Comparison of ENCODE assay signal across 22 mouse cellular contexts in genomic region chr7:68907867-68908266, GRCm38 (mm10).
A peak's percentile ranks its signal among the peaks of the same experiment; 100 is the strongest.
DNase-seq lines count a peak whose midpoint lies in the region; ATAC-seq and TF ChIP-seq lines count a peak whose summit lies in the region.
"Had no signal": no experiment of that assay in that cellular context is flagged by ENCODE, and none has a peak within 500 bp of the region (broad histone marks: within the 10 kb centered on the region; RNA-seq: fewer than 3 reads in every experiment).

No protein-coding gene starts in this region.

- H3K4me2 ChIP-seq in forebrain, postnatal 0 days (ENCODE audit: low read depth), result no peak overlapping the region
- no peak overlapping the region for H3K4me2 ChIP-seq in midbrain, embryonic 14.5 days (ENCODE audit: low read length)
- H3K4me2 ChIP-seq in kidney, embryonic 14.5 days (replicated peaks; ENCODE audit: low read depth, low read length), result no peak overlapping the region
- H3K4me2 ChIP-seq: heart, embryonic 15.5 days; liver, embryonic 15.5 days had no signal

- TF ChIP-seq POLR2A in brain, embryonic 14.5 days (IDR thresholded peaks at IDR 0.05; ENCODE audit: borderline replicate concordance, extremely low read depth, insufficient read depth, insufficient read length, poor library complexity, severe bottlenecking), result no peak
- no peak for TF ChIP-seq POLR2A in thymus, adult 2 months (IDR thresholded peaks at IDR 0.05; ENCODE audit: control insufficient read depth, extremely low read depth, insufficient read depth, low read length, poor library complexity)

- H3K9ac ChIP-seq in forebrain, postnatal 0 days, result no peak overlapping the region
- H3K9ac ChIP-seq in midbrain, embryonic 14.5 days (replicated peaks; ENCODE audit: low read length), result no peak overlapping the region
- no peak overlapping the region for H3K9ac ChIP-seq in kidney, embryonic 14.5 days (ENCODE audit: low read depth, low read length)
- H3K9ac ChIP-seq: heart, embryonic 15.5 days; liver, embryonic 15.5 days had no signal

- 0 out of 2 replicates have a peak, but pooled peaks have one; percentile 7 for ATAC-seq in frontal cortex, adult (ENCODE audit: low TSS enrichment)
- ATAC-seq in forebrain, postnatal 0 days, result peak; percentile 47
- no peak for ATAC-seq in midbrain, embryonic 14.5 days (ENCODE audit: low FRiP score, low TSS enrichment)
- ATAC-seq in kidney, embryonic 14.5 days (ENCODE audit: low FRiP score, low TSS enrichment), result no peak

- H3K36me3 ChIP-seq in forebrain, postnatal 0 days (ENCODE audit: insufficient read depth), result no peaks in the 10 kb centered on the region
- H3K36me3 ChIP-seq in midbrain, embryonic 14.5 days (ENCODE audit: control insufficient read depth, insufficient read depth, low read length), result no peaks in the 10 kb centered on the region
- no peaks in the 10 kb centered on the region for H3K36me3 ChIP-seq in kidney, embryonic 14.5 days (ENCODE audit: control insufficient read depth, insufficient read depth, low read length)
- no peaks in the 10 kb centered on the region for H3K36me3 ChIP-seq in thymus, adult 2 months (ENCODE audit: control insufficient read depth, insufficient read depth, low read length)
- H3K36me3 ChIP-seq: embryonic facial prominence, embryonic 10.5 days; heart, embryonic 15.5 days; limb, embryonic 10.5 days; liver, embryonic 15.5 days had no signal

- H3K9me3 ChIP-seq in forebrain, postnatal 0 days (ENCODE audit: low read length), result no peaks in the 10 kb centered on the region
- no peaks in the 10 kb centered on the region for H3K9me3 ChIP-seq in midbrain, embryonic 14.5 days (ENCODE audit: control insufficient read depth, low read length)
- H3K9me3 ChIP-seq in kidney, embryonic 14.5 days (ENCODE audit: control insufficient read depth, low read length), result no peaks in the 10 kb centered on the region
- H3K9me3 ChIP-seq: embryonic facial prominence, embryonic 10.5 days; heart, embryonic 15.5 days; limb, embryonic 10.5 days; liver, embryonic 15.5 days had no signal

- no peak overlapping the region for H3K27ac ChIP-seq in forebrain, postnatal 0 days (ENCODE audit: low read depth, low read length)
- peak overlapping the region; percentile 60; the same call in 1 of the 2 replicates for H3K27ac ChIP-seq in midbrain, embryonic 14.5 days (replicated peaks; ENCODE audit: low read depth, low read length)
- no peak overlapping the region for H3K27ac ChIP-seq in kidney, embryonic 14.5 days (ENCODE audit: low read depth, low read length)
- no peak overlapping the region for H3K27ac ChIP-seq in thymus, adult 2 months (ENCODE audit: control insufficient read depth, insufficient read depth, low read length)
- H3K27ac ChIP-seq: embryonic facial prominence, embryonic 10.5 days; heart, embryonic 15.5 days; left cerebral cortex, adult 2 months; limb, embryonic 10.5 days; liver, embryonic 15.5 days; macrophage had no signal

- no peak for TF ChIP-seq CTCF in brain, embryonic 14.5 days (IDR thresholded peaks at IDR 0.05; ENCODE audit: borderline replicate concordance, extremely low read depth, insufficient read depth, insufficient read length)
- no peak for TF ChIP-seq CTCF in forebrain, postnatal 0 days (IDR thresholded peaks at IDR 0.05; ENCODE audit: low read depth)
- no peak for TF ChIP-seq CTCF in thymus, adult 2 months (IDR thresholded peaks at IDR 0.05; ENCODE audit: borderline replicate concordance, control insufficient read depth, extremely low read depth, insufficient read depth, low read length, poor library complexity)

- no peaks in the 10 kb centered on the region for H3K27me3 ChIP-seq in forebrain, postnatal 0 days (ENCODE audit: insufficient read depth, low read length)
- H3K27me3 ChIP-seq in midbrain, embryonic 14.5 days (ENCODE audit: control insufficient read depth, insufficient read depth, low read length), result no peaks in the 10 kb centered on the region
- no peaks in the 10 kb centered on the region for H3K27me3 ChIP-seq in kidney, embryonic 14.5 days (ENCODE audit: control insufficient read depth, insufficient read depth, low read length)
- H3K27me3 ChIP-seq in thymus, adult 2 months (ENCODE audit: control insufficient read depth, insufficient read depth, low read length), result no peaks in the 10 kb centered on the region
- H3K27me3 ChIP-seq: heart, embryonic 15.5 days; liver, embryonic 15.5 days had no signal

- H3K4me1 ChIP-seq in forebrain, postnatal 0 days (ENCODE audit: insufficient read depth), result 0 out of 2 replicates have a peak, but pooled peaks cover 3% of the 10 kb centered on the region
- H3K4me1 ChIP-seq in midbrain, embryonic 14.5 days (ENCODE audit: control insufficient read depth, insufficient read depth, low read length), result peaks cover 14% of the 10 kb centered on the region
- no peaks in the 10 kb centered on the region for H3K4me1 ChIP-seq in kidney, embryonic 14.5 days (ENCODE audit: control insufficient read depth, insufficient read depth, low read length)
- H3K4me1 ChIP-seq in thymus, adult 2 months (replicated peaks; ENCODE audit: control insufficient read depth, insufficient read depth, low read length), result no peaks in the 10 kb centered on the region
- H3K4me1 ChIP-seq: embryonic facial prominence, embryonic 10.5 days; heart, embryonic 15.5 days; limb, embryonic 10.5 days; liver, embryonic 15.5 days had no signal

- WGBS in forebrain, postnatal 0 days, result 49% methylated on average over 7 of the region's 7 CpGs
- 56% methylated on average over 7 of the region's 7 CpGs for WGBS in midbrain, embryonic 14.5 days
- WGBS in kidney, embryonic 14.5 days, result 89% methylated on average over 7 of the region's 7 CpGs
- 93% methylated on average over 7 of the region's 7 CpGs for WGBS in thymus, adult 2 months

- no peak for DNase-seq in frontal cortex, adult 2 months (ENCODE audit: extremely low spot score in 1 of 2, low spot score in 1 of 2)
- peak; percentile 68 for DNase-seq in brain, embryonic 14.5 days (ENCODE audit: low read depth)
- DNase-seq in forebrain, postnatal 0 days, result peak; percentile 3
- peak; percentile 39 for DNase-seq in midbrain, embryonic 14.5 days
- no peak for DNase-seq in thymus, adult 2 months
- DNase-seq in thymus, postnatal 36 days, result no peak
- DNase-seq: adrenal gland, postnatal 25 days; cerebellum, adult 11 months; cerebellum, adult 9-11 months; heart, postnatal 36 days; kidney, adult 2 months; kidney, postnatal 10 days; liver had no signal

- H3K4me3 ChIP-seq in forebrain, postnatal 0 days (ENCODE audit: low read depth, low read length), result no peak overlapping the region
- H3K4me3 ChIP-seq in midbrain, embryonic 14.5 days (replicated peaks; ENCODE audit: low read depth, low read length), result no peak overlapping the region
- H3K4me3 ChIP-seq in kidney, embryonic 14.5 days (ENCODE audit: low read length), result no peak overlapping the region
- no peak overlapping the region for H3K4me3 ChIP-seq in thymus, adult 2 months (ENCODE audit: control insufficient read depth, insufficient read depth, low read length)
- H3K4me3 ChIP-seq: embryonic facial prominence, embryonic 10.5 days; heart, embryonic 15.5 days; left cerebral cortex, adult 2 months; limb, embryonic 10.5 days; liver, embryonic 15.5 days; myocyte had no signal

Comparison
In these comparisons a context has a peak if more than half of its experiments do, and no peak if none do; other contexts are left out.
1. ATAC-seq: peak in frontal cortex, adult (single experiment) and forebrain, postnatal 0 days (single experiment); none in midbrain, embryonic 14.5 days (single experiment) and kidney, embryonic 14.5 days (single experiment).
2. DNase-seq: peak in brain, embryonic 14.5 days (single experiment), forebrain, postnatal 0 days (single experiment) and midbrain, embryonic 14.5 days (single experiment); none in frontal cortex, adult 2 months (0 of 2), thymus, adult 2 months (single experiment) and thymus, postnatal 36 days (0 of 2).